Mouse (Mus musculus) E14TG2a.4 (cell line): ENCODE measurements at regions not wholly inside any gene's neighbourhood (a gene's known extent, or its start where the extent isn't known, plus 50 kb on each side); places are given as distances from the start of the nearest gene placed in this dataset.

Experiments
- CTCF ChIP-seq: conservative IDR thresholded peaks from 2 replicates; pipeline ENCODE4 v1.5.1; 2014; ENCODE audit warnings: low read length
- NANOG ChIP-seq: IDR thresholded peaks from 2 replicates; pipeline ENCODE4 v1.6.1; 2014; ENCODE audit warnings: borderline replicate concordance, low read length, mixed read lengths
- POU5F1 ChIP-seq: IDR thresholded peaks from 2 replicates; pipeline ENCODE4 v1.6.1; 2014; ENCODE audit warnings: low read length, borderline replicate concordance

GRCm38 (mm10) chr17:50390151-50390550 lies 96.7 kb upstream of the Dazl start:
- TF ChIP-seq CTCF = no peak
- no peak for TF ChIP-seq NANOG
- TF ChIP-seq POU5F1 = no peak
